Mouse (Mus musculus): Measurements from ENCODE around the gene Nlrp6.

DNA sequence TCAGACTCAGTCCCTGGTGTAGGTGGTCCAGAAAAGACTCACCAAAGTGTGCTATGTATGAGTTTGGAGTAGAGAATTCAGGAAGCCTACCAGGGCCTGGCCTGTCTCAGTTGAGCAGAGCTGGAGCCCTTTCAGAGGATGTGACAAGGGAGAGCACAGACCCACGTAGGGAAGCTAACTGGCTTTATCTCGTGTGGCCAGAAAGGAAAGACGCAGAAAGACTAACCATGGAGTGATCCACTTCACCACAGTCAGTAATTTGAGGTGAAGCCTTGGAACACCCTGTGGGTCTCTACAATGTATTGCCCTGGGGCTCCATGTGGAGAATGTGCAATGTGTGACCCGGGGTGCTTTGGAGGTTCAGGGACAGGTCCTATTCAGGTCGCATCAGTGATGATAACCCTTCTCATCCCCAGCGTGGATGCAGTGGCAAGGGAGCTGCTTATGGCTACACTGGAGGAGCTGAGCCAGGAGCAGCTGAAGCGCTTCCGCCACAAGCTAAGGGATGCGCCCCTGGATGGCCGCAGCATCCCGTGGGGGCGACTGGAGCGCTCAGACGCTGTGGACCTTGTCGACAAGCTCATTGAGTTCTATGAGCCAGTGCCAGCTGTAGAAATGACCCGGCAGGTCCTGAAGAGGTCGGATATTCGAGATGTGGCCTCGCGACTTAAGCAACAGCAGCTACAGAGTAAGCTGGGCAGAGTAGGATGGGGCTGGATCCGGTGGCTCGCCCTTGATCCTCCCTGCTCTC lies 698 bp downstream of the Nlrp6 start:
- TF ChIP-seq CTCF (IDR thresholded peaks at IDR 0.05), result no peak
- no peak for TF ChIP-seq EP300 (IDR thresholded peaks at IDR 0.05; ENCODE audit: insufficient read depth, low read depth, low read length)

All from heart, adult 2 months (tissue).